Mouse (Mus musculus) right cerebral cortex, postnatal 14 days (tissue): ENCODE results near the gene Babam2.

Experiments used
- DNase-seq: peaks from one replicate; pipeline ENCODE4 v3.0.0; 2022

The Babam2 gene

DNA sequence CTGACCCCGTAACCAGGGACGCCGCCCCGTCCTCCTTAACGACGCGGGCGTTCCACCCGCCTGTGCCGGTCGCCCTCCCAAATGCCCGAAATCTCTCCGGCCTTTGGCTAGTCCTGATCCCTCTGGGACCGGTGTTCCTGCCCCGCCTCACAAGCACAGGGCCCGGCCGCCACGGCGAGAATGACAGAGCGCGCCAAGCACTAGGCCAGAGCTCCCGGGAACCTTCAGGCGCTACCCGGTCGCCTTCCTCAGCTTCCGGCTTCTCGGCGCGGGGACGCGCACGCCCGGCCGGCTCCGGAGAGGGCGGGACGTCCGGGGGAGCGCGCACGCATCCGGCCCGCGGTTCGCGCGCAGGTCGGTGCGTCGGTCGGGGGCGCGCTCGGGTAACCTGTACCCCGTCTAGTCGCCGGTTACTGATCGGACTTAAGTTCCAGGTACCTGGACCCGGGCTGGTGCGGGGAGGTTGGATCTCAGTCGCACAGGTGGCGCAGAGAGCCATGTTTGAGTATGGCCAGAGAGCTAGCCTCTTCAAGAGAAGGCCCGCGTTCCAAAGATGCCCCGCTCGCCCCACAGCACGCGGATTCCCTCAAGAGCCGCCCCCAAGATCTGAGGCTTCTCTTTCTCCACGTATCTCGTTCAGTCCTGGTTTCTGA is at the start of gene Babam2:
Babam2 (plus strand) TSS at position 41 of the 653 bp plus-strand sequence.
- DNase-seq, result peak; percentile 92

DNA sequence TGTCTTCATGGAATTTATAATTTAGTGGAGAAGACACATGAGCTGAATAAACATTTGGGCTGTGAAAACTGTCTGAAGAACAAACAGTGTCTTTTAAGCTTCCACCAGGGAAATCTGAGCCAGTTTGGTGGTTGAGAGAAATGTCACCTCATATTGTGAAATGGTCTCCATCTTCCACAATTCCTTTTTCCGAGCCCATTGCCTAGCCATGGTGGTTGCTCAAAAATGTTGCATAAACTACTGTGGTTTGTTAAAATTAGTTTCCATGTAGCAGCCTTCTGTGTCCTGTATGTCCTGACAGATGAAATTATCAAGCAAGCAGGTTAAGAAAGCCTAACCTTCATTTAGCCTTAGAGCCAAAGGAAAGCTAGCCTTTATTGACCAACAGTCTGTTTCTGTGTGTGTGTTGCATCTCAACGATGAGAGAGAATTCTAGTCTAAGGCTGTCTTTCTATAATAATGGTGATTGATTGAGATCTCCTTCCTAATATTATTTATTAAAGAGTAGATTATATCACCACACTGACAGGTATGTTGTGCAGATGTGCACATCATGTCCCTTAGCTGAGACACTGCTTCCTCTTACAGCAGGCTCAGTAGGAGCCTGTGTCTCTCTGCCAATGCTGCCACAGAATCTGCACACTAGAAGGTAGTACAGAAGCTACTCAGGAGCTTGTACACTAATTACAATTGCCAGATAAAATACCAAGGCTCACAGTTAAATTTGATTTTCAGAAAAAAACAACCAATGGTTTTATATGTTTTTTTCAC is 46.8 kb upstream of the Babam2 start:
- no peak for DNase-seq

DNA sequence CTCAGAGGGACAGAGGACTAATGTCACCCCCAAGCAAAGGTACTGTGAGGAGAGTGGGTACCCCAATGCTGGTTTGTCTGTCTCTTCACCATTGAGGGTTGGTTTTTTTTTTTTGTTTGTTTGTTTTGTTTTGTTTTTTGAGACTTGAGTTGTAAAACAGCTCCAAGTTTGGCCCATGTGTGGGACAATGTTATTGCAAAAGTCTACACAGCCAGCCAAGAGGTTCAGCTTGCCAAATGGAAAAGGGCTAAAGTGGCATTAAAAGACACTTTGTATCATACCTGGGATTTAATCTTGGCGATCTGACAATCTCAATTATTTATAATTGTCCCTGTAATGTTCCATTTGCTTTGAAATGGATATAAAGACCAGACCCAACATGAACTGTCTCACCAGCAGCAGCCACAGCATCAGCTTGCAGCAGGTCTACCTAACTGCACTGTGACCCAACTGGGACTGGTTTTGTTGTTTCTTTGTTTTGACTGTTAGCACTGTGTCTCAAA is 41.7 kb upstream of the Babam2 start:
- DNase-seq, result no peak

DNA sequence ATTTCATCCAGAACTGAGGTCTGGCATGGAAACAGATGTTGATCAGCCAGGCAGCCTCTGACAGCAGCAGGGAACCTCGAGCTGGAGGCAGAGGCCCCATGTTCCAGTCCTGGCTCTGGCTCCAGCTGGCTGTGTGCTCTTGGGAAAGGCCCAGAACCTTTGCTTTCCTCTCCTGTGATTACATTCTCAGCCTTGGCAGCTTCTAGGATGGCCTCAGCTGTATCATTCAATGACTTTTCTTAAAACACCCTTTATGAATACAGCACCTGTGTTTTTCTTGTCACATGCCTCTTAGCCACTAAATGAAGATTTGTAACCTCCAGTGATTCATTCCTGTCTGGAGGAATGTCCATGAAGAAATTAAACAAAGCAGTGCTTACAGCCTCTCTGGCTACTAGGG is 31.3 kb upstream of the Babam2 start:
- no peak for DNase-seq

DNA sequence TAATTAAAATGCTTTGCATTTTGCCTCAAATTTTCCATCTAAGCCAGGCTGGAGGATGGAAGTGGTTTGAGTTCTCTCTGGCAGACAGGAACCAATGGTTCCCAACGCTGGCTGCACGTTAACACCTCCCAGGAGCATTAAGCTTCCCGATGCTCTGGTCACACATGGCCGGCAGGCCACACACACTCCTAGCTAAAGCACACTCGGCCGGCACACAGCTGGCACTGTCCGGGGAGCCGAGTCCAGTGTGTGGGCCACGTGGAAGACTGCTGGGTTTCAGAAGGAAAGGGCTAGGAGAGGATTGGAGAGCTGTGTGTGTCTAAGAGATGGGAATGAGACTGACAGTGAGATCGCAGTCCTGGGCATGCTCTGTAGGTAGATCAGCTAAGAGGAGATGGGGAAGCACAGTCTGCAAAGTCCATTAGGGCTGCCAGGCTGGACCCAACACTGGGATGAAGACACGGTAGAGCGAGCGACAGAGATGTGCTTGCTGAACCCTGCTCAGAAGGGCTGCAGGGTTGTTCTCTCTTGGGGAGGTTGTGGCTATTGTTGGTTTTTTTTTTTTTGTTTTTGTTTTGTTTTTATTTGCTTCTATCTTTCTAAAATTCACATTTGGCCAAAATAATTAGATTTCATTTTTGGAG is 29.0 kb upstream of the Babam2 start:
- no peak for DNase-seq

DNA sequence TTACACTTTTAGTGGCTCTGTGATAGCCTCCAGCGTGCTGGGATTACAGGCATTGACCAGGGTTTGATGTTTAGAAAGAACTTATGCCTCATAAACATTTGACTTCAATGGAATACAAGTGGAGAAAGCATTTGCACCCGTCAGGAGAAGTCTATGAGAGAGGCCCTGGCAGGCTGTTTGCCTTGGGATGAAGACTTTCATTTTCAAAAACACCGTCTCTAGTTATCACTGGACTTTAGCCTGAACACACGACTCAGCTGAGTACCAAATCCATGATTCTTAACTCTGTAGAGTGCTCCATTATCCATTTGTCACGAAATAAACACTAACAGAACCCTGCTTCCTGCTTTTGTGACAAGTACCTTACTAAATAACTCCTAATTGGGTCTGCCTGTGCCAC is 27.5 kb upstream of the Babam2 start:
- no peak for DNase-seq

DNA sequence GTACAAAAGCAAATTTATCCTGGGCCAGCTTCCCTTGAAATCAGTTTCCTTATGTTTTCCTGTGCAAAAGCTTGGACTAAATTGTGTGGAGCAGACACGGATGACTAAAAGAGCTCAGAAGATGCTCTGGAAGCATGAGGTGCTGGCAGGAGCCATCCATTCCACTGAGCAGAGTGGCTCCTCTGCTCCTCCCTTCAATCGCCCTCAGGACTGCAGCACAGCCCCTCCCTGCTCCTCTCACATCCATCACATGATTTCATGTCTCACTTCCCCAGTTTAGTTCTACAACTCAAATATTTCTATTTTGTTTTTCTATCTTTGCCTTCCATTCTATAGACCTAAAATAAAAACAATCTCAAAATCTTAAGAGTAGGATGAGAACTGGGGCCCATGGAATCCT is 26.3 kb upstream of the Babam2 start:
- no peak for DNase-seq

DNA sequence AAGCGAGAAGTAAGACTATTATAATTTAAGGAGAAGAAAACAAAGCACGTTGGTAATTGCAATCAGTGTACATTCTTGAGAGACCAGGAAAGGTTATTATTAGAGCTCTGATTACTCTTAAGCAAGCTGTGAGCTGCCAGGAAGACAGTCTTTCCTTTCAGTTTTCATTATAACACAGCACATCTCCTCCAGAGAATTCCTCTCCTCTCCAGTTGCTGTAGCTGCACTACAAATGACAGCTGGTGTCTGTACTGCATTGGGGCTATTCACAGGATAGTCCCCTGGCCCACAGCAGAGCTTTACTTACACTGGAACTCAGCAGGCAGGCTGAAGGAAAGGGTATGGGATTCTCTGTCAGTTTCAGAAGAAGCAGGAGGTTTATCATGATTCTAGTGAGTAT is 24.1 kb upstream of the Babam2 start:
- DNase-seq, result no peak

DNA sequence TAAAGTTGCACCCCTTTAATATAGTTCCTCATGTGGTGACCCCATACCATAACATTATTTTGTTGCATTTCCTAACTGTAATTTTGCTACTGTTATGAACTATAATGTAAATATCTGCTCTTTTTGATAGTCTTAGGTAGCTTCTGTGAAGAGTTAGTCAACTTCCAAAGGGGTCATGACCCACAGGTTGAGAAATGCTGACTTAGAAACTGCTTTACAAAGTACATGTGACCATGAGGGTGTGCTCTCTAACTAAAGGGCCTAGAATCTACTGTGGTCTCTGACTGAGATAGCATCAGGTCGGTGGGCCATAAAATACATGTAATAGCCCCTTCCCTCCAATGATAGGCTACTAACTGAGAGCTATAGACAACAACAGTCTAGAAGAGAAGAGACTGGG is 19.5 kb upstream of the Babam2 start:
- DNase-seq, result no peak

DNA sequence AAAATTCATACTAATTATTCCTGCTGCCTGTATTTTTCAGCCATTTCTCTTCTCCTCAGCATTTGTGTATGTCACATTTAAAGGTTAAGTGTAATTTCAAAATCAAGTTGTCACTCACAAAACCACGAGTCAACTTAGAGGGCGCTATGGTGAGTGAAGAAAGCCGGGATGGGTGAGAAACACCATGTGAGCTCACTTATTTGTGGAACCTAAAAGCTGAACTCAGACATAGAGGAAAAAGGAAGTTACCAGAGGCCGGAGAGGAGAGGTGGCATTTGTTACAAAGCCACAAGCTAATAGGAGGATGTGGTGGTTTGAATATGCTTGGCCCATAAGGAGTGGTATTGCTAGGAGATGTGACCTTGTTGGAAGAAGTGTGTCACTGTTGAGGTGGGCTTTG is 17.3 kb upstream of the Babam2 start:
- no peak for DNase-seq

DNA sequence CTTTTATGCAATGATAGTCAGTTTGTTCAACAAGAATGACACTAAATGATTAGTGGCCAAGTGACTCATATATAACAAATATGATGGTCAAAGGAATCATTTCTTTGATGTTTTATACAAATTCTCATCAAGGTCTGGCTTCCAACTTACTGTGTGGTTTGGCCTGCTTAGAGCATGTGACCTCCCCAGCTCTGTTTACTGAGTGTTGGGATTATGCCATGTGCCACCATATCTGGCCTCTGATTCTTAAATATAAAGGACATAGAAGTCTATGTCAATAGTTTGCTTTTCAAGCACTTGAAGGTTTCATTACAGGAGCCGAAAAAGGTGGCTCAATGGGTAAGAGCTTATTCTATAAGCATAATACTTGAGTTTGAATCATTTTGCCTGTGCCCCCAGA is 15.2 kb upstream of the Babam2 start:
- no peak for DNase-seq

DNA sequence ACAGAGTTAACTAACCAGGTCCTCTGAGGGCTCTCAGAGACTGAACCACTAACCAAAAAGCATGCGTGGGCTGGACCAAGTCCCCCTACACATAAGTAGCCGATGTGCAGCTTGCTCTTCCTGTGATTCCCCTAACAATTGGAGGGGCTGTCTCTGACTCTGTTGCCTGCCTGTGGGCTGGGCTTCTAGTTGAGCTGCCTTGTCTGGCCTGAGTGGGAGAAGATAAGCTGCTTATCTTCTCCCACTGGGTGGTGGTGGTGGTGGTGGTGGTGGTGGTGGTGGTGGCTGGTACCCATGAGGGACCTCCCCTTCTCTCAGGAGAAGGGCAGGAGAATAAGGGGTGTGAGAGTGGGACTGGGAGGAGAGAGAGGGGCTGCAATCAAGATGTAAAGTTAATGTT is 11.4 kb upstream of the Babam2 start:
- DNase-seq, result no peak

DNA sequence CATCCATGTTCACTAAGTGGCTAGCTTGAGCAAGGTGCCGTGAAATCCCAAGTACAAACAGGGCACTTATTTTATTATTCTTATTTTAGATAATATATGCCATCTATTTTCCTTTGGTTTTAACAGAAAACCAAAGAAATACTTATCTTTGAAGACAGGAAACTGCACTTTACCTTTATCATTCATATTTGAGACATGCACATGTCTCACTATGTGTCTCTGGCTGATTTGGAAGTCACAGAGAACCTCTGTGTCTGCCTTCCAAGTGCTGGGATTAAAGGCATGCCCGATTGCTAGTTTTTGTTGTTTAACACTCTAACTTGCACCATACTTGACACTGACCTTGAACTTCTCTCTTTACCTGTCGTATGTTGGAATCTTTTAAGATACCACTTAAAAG is 9.5 kb upstream of the Babam2 start:
- DNase-seq, result no peak

DNA sequence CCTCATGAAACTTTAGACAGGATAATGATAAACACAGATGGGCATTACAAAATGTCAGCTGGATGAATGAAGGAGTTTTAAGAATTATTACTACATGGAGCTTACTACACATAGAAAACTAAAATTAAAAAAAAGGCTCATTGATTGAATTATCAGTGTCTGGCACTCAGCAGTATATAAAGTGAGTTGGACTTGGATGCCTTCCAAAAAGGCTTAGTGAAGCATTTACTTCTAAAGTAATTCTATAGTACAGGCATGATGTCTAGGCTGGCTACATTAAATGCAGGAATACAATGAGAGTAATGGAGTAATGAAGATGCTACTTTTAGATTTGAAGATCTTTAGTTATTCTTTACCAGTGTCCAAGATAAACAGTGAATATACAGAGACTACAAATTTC is 4.3 kb upstream of the Babam2 start:
- no peak for DNase-seq

DNA sequence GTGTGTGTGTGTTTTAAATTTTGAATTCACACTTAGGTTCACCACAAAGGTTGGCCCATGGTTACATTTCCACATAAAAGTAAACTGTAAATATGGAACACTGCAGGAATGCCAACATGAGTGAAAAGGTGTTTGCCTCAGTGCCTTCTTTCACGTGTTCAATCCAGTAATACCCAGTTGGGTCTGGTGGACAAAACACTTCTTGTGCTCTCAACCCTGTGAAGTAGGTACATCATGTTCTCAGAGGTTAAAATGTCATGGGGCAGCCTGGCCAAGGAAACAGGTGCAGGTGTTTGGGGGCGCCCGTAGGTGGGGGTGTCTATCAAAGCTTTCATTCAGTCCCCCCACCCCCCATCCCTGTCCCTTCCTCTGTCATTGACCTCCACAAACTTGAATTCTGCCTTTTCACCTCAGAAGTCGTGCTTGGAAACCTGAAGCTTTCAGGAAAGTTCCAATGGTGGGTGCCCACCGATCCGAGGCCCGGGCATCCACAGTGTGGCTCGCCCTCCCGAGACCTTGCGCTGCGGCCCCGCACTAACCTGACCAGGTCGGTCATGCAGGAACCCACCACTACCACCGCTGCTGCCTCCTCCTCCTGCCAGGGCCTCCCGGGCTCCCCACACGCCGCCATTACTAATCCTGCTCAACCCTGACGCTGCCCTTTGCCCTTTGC is 377 bp upstream of the Babam2 start, which contains the start of gene Rbks:
Rbks (minus strand) TSS at position 657 of the 673 bp plus-strand sequence.
- DNase-seq, result no peak

DNA sequence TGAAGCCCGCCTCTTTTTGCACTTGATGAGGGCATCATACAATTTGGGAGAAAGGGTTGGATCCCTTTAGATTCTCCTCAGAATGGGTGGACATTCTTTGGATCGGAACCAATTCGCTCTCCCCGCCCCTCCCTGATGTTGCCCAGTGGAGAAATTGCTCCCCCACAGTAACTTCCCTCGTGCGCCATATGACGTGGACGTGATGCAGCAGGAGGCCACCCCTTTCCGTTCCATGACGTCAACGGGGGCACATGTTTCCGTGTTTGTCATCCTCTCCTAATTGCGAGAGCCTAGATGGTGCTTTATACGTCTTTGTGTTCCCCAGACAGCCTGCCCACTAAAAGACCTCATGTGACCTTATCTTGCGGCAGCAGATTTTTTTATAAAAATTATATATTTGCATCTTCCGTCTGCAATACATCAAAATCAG is 828 bp downstream of the Babam2 start:
- DNase-seq, result peak; percentile 75

DNA sequence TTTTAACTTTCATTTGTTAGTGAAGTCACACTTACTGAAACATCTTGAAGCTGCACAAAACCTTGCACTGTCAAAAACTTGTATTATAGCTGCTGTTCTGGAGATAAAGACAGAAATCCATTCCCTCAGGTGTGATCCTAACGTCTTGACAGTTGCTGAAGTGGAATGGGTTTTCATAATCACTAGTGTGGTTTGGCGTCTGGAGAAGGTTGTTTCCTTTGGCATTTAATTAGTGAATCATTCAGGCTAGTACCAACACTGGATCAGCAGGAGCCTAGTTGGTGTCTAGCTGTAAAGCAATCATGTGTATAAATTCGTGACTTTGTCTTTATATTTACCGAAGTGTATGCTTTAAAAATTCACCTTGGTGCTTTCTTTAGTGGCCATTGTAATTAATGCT is 1.4 kb downstream of the Babam2 start:
- no peak for DNase-seq

DNA sequence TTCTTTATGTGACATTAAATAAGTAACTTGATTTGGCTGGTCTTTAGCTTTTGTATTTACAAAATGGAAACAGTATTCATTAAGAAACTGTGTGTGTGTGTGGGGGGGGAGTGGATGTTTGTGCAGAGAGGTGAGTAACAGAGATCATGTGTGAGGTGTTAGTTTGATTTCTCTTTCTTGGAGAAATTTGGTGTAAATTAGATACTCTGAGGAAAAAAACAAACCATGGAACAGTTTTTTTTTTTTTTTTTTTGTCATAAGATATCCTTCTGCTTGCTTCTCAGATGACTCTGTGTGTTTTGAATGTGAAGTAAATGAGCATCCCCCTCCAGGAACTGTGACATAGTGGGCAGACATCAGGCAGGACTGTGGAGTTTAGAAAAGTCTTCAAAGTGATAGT is 1.9 kb downstream of the Babam2 start:
- no peak for DNase-seq

DNA sequence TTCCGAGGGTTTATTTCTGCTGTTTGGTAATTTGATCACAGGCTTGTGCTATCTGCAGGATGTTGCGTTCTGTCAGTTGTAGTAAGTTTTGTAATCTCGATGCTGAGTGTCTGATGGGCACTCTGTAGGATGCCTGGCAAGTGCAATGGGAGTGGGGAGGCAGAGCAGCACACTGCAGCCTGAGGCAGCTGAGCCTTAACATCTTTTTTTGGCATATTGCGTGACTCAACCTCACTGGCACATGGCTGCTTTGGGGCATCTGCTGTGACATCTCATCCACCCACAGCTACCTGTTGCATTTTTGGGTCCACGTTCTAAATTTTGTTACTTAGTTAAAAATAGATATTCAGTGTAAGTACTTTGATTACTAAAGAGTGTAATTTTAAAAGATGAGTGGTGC is 7.5 kb downstream of the Babam2 start:
- DNase-seq, result peak; percentile 32

DNA sequence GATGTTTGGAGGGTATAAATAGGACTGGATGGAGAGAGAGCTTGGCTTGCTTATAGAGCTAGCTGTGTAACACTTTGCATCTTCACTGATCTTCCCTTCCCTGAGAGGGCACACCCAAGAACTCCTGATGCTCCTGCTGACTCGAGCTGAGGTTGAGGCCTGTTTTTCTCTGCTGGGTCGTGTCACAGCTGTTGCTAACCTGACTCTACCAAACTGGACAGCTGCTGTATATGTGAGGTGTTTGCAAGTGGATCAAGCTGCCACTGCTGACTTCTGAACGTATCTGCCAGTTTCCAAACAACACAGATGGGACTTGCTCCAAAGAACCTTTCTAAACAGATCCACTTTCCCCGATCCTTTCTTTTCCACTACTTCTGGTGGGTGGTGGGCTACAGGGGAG is 9.3 kb downstream of the Babam2 start:
- DNase-seq, result no peak

DNA sequence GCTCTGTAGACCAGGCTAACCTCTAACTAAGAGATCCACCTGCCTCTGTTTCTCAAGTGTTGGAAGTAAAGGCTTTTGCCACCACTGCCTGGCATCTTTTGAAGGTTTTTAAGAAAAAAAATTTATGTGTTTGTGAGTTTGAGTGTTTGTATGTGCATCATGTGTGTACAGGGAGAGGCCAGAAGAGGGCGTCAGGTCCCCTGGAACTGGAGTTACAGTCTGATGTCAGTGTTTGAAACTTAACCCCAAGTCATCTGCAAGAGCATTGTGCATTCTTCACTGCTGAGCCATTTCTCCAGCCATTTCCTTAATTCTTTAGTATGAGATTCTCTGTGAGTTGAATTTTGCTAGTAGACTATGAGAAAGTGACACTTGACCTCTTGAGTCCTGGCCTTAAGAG is 11.9 kb downstream of the Babam2 start:
- DNase-seq, result no peak

DNA sequence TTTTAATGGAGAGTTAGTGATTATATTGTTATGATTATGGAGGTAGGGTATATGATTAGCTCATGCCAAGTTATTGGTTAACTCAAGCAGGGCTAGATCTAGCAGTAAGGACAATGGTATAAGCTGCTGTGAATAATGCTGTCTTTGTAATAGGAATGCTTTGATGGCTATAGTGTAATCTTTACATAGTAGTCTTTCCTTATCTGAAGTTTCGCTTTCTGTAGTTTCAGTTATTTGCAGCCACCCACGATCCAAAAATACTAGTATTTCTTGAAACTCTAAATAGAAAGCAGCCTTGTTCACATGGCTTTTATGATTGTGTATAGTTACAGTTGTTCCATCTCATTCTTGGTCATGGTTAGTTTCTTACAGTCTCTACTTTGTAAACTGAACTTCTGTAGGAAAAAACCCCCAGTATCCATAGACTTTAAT is 15.8 kb downstream of the Babam2 start:
- DNase-seq, result no peak

DNA sequence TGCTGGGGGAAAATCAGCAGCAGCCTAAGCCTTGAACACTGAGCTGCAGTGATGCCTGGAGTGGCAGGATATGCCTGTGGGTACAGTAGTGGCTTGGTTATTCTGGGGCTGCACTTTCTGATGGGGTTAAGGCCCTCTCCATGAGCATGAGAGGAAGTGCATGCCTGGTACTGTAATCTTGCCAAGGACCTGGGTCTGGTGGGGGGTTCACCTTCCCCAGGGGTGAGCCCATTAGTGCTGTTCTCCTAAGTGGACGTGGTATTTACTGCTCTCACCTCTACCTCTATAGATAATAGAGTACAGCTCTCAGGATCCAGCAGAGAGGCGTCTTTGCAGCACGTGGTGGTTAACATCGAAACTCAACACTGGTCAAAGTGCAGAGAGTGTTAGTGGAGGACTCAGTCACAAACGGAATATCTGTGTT is 16.4 kb downstream of the Babam2 start:
- no peak for DNase-seq
